Mouse (Mus musculus) erythroblast, embryonic 14.5 days (primary cell): ENCODE data around the gene Atf5. TPM values are rescaled to one million over a fixed set of nuclear protein-coding genes. Genes with fewer than 3 reads are reported as not detected.

Experiments
- H3K27me3 ChIP-seq: 2 replicates; pipeline ENCODE4 v1.6.1; 2012; ENCODE audit warnings: inconsistent platforms; ENCODE audit not compliant: control insufficient read depth
- H3K36me3 ChIP-seq: 2 replicates; pipeline ENCODE4 v1.6.1; 2012; ENCODE audit warnings: mild to moderate bottlenecking, inconsistent platforms; ENCODE audit not compliant: control insufficient read depth
- H3K4me1 ChIP-seq: 2 replicates; pipeline ENCODE4 v1.6.1; 2012; ENCODE audit warnings: inconsistent platforms; ENCODE audit not compliant: control insufficient read depth
- H3K4me3 ChIP-seq: replicated peaks from 2 replicates; pipeline ENCODE3; 2012; ENCODE audit warnings: moderate library complexity, mild to moderate bottlenecking, inconsistent platforms
- H3K9me3 ChIP-seq: 2 replicates; pipeline ENCODE4 v1.6.1; 2012; ENCODE audit warnings: low read length, inconsistent platforms, mixed read lengths; ENCODE audit not compliant: control insufficient read depth
- GATA1 ChIP-seq: IDR thresholded peaks from 2 replicates; pipeline ENCODE4 v1.6.1; 2012; ENCODE audit warnings: low read length, inconsistent platforms, mixed read lengths
- TAL1 ChIP-seq: IDR thresholded peaks from 3 replicates; pipeline ENCODE4 v1.6.1; 2012; ENCODE audit warnings: low read length, inconsistent platforms, mixed read lengths
- polyA plus RNA-seq: library from polyadenylated mRNA; stranded (reverse); fragments of >175 nt; gene quantifications from 2 replicates; pipeline ENCODE4 v1.2.3, GENCODE M21; 2012

Atf5 gene
- polyA plus RNA-seq, 1 experiment, result 9.7 TPM

GRCm38 (mm10) chr7:44840426-44840825, 24.0 kb upstream of the Atf5 start:
- H3K36me3 ChIP-seq, result peaks cover 71% of the 10 kb centered on the region

GRCm38 (mm10) chr7:44839491-44840191, 23.2 kb upstream of the Atf5 start:
- no peak; the same call in 2 of the 3 replicates for TF ChIP-seq TAL1
- TF ChIP-seq GATA1, result no peak
- Histone ChIP-seq H3K36me3 (peaks cover 64% of the 10 kb centered on the region), H3K27me3 (peaks cover 20% of the 10 kb centered on the region), H3K4me1 (peaks cover 30% of the 10 kb centered on the region), H3K9me3 (no peaks in the 10 kb centered on the region), H3K4me3 (peak overlapping the region; percentile 30)

More at GRCm38 (mm10) chr7:44840426-44840825, 24.0 kb upstream of the Atf5 start:
- Histone ChIP-seq H3K9me3 (no peaks in the 10 kb centered on the region), H3K27me3 (peaks cover 20% of the 10 kb centered on the region), H3K4me3 (no peak overlapping the region), H3K4me1 (peaks cover 30% of the 10 kb centered on the region)
- TF ChIP-seq TAL1, result no peak
- TF ChIP-seq GATA1, result no peak

GRCm38 (mm10) chr7:44839171-44839490, 22.7 kb upstream of the Atf5 start:
- peaks cover 30% of the 10 kb centered on the region for H3K4me1 ChIP-seq
- H3K4me3 ChIP-seq, result no peak overlapping the region
- no peaks in the 10 kb centered on the region for H3K9me3 ChIP-seq
- no peak for TF ChIP-seq GATA1
- TF ChIP-seq TAL1, result no peak
- H3K27me3 ChIP-seq, result peaks cover 20% of the 10 kb centered on the region
- H3K36me3 ChIP-seq, result peaks cover 61% of the 10 kb centered on the region

GRCm38 (mm10) chr7:44838073-44838472, 21.6 kb upstream of the Atf5 start:
- Histone ChIP-seq H3K4me1 (peaks cover 21% of the 10 kb centered on the region), H3K36me3 (peaks cover 56% of the 10 kb centered on the region), H3K9me3 (no peaks in the 10 kb centered on the region), H3K4me3 (no peak overlapping the region), H3K27me3 (peaks cover 20% of the 10 kb centered on the region)
- TF ChIP-seq TAL1 (no peak), GATA1 (no peak)

- Histone ChIP-seq H3K9me3 (no peaks in the 10 kb centered on the region), H3K4me1 (peaks cover 16% of the 10 kb centered on the region), H3K4me3 (no peak overlapping the region), H3K27me3 (peaks cover 20% of the 10 kb centered on the region), H3K36me3 (peaks cover 55% of the 10 kb centered on the region)
- TF ChIP-seq TAL1 (no peak), GATA1 (no peak)
These were observed 20.1 kb upstream of the Atf5 start for GRCm38 (mm10) chr7:44836423-44837053.

- TF ChIP-seq GATA1, result no peak
- no peak for TF ChIP-seq TAL1
- peaks cover 16% of the 10 kb centered on the region for H3K4me1 ChIP-seq
- no peak overlapping the region for H3K4me3 ChIP-seq
- peaks cover 55% of the 10 kb centered on the region for H3K36me3 ChIP-seq
- no peaks in the 10 kb centered on the region for H3K9me3 ChIP-seq
- peaks cover 20% of the 10 kb centered on the region for H3K27me3 ChIP-seq
These were observed 19.6 kb upstream of the Atf5 start for GRCm38 (mm10) chr7:44836016-44836404.

GRCm38 (mm10) chr7:44835373-44836015, 19.0 kb upstream of the Atf5 start:
- H3K36me3 ChIP-seq, result peaks cover 55% of the 10 kb centered on the region
- H3K27me3 ChIP-seq, result peaks cover 18% of the 10 kb centered on the region
- H3K4me3 ChIP-seq, result no peak overlapping the region
- peaks cover 19% of the 10 kb centered on the region for H3K4me1 ChIP-seq
- TF ChIP-seq TAL1, result no peak
- no peak for TF ChIP-seq GATA1
- H3K9me3 ChIP-seq, result no peaks in the 10 kb centered on the region

GRCm38 (mm10) chr7:44832763-44833162, 16.3 kb upstream of the Atf5 start:
- TF ChIP-seq GATA1 (no peak), TAL1 (no peak)
- peaks cover 70% of the 10 kb centered on the region for H3K36me3 ChIP-seq
- no peaks in the 10 kb centered on the region for H3K9me3 ChIP-seq
- no peak overlapping the region for H3K4me3 ChIP-seq
- no peaks in the 10 kb centered on the region for H3K27me3 ChIP-seq
- H3K4me1 ChIP-seq, result peaks cover 8% of the 10 kb centered on the region; the same call in 1 of the 2 replicates

GRCm38 (mm10) chr7:44828706-44829105, 12.2 kb upstream of the Atf5 start:
- no peak overlapping the region for H3K4me3 ChIP-seq
- TF ChIP-seq TAL1, result no peak
- peaks cover 91% of the 10 kb centered on the region for H3K36me3 ChIP-seq
- no peaks in the 10 kb centered on the region for H3K9me3 ChIP-seq
- no peaks in the 10 kb centered on the region for H3K27me3 ChIP-seq
- H3K4me1 ChIP-seq, result peaks cover 21% of the 10 kb centered on the region
